Mouse (Mus musculus): ENCODE measurements around the gene Btn1a1. TPM values are rescaled to one million over a fixed set of nuclear protein-coding genes. Genes with fewer than 3 reads are reported as not detected.

Gene Btn1a1
- total and polyA plus RNA-seq, 2 experiments from 2014 or later = 0.24 to 0.89 TPM

GRCm38 (mm10) chr13:23427401-23427910, 38.2 kb downstream of the Btn1a1 start:
- no peak overlapping the region for H3K9ac ChIP-seq (replicated peaks; ENCODE audit: low read length)
- 63% methylated on average over 10 of the region's 10 CpGs for WGBS
- H3K4me2 ChIP-seq (ENCODE audit: low read depth, low read length) = no peak overlapping the region
- no peaks in the 10 kb centered on the region for H3K27me3 ChIP-seq (ENCODE audit: insufficient read depth, low read length)
- H3K4me3 ChIP-seq (ENCODE audit: low read length) = no peak overlapping the region
- DNase-seq (ENCODE audit: low spot score) = no peak
- no peak for ATAC-seq
- H3K27ac ChIP-seq = no peak overlapping the region
- H3K36me3 ChIP-seq (ENCODE audit: insufficient read depth, low read length) = no peaks in the 10 kb centered on the region
- peaks cover 5% of the 10 kb centered on the region for H3K4me1 ChIP-seq (ENCODE audit: insufficient read depth, low read length)
- no peaks in the 10 kb centered on the region for H3K9me3 ChIP-seq (ENCODE audit: low read length)
- no peak for TF ChIP-seq CTCF (IDR thresholded peaks at IDR 0.05; ENCODE audit: low read depth)

- peak; percentile 55 for DNase-seq (ENCODE audit: low spot score)
- H3K27ac ChIP-seq = no peak overlapping the region
- no peak for ATAC-seq
These were observed 38.8 kb downstream of the Btn1a1 start for GRCm38 (mm10) chr13:23426922-23427321.

GRCm38 (mm10) chr13:23426335-23426734, 39.4 kb downstream of the Btn1a1 start:
- Histone ChIP-seq H3K27ac (no peak overlapping the region), H3K27me3 (ENCODE audit: insufficient read depth, low read length) (no peaks in the 10 kb centered on the region), H3K4me2 (ENCODE audit: low read depth, low read length) (peak overlapping the region; percentile 75; the same call in 1 of the 2 replicates), H3K4me3 (ENCODE audit: low read length) (no peak overlapping the region), H3K9me3 (ENCODE audit: low read length) (no peaks in the 10 kb centered on the region), H3K36me3 (ENCODE audit: insufficient read depth, low read length) (peaks cover 9% of the 10 kb centered on the region), H3K4me1 (ENCODE audit: insufficient read depth, low read length) (peaks cover 7% of the 10 kb centered on the region), H3K9ac (replicated peaks; ENCODE audit: low read length) (no peak overlapping the region)
- no peak for ATAC-seq
- no peak for TF ChIP-seq CTCF (IDR thresholded peaks at IDR 0.05; ENCODE audit: low read depth)
- DNase-seq (ENCODE audit: low spot score) = peak; percentile 57
- 10% methylated on average over 8 of the region's 8 CpGs for WGBS

More at GRCm38 (mm10) chr13:23426922-23427321, 38.8 kb downstream of the Btn1a1 start:
- Histone ChIP-seq H3K4me1 (ENCODE audit: insufficient read depth, low read length) (peaks cover 7% of the 10 kb centered on the region), H3K36me3 (ENCODE audit: insufficient read depth, low read length) (peaks cover 3% of the 10 kb centered on the region), H3K9ac (replicated peaks; ENCODE audit: low read length) (no peak overlapping the region), H3K4me3 (ENCODE audit: low read length) (no peak overlapping the region), H3K27me3 (ENCODE audit: insufficient read depth, low read length) (no peaks in the 10 kb centered on the region), H3K9me3 (ENCODE audit: low read length) (no peaks in the 10 kb centered on the region), H3K4me2 (ENCODE audit: low read depth, low read length) (no peak overlapping the region)
- no peak for TF ChIP-seq CTCF (IDR thresholded peaks at IDR 0.05; ENCODE audit: low read depth)
- WGBS = 15% methylated on average over 14 of the region's 14 CpGs

- TF ChIP-seq CTCF (IDR thresholded peaks at IDR 0.05; ENCODE audit: low read depth) = no peak
- H3K4me2 ChIP-seq (ENCODE audit: low read depth, low read length) = peak overlapping the region; percentile 75
- H3K27ac ChIP-seq = no peak overlapping the region
- peak; percentile 78 for DNase-seq (ENCODE audit: low spot score)
- peaks cover 14% of the 10 kb centered on the region for H3K36me3 ChIP-seq (ENCODE audit: insufficient read depth, low read length)
- no peaks in the 10 kb centered on the region for H3K27me3 ChIP-seq (ENCODE audit: insufficient read depth, low read length)
- H3K9ac ChIP-seq (replicated peaks; ENCODE audit: low read length) = no peak overlapping the region
- H3K4me3 ChIP-seq (ENCODE audit: low read length) = peak overlapping the region; percentile 17; the same call in 1 of the 2 replicates
- H3K4me1 ChIP-seq (ENCODE audit: insufficient read depth, low read length) = peaks cover 7% of the 10 kb centered on the region
- ATAC-seq = no peak
- no peaks in the 10 kb centered on the region for H3K9me3 ChIP-seq (ENCODE audit: low read length)
- 4% methylated on average over 9 of the region's 9 CpGs for WGBS
These were observed 40.2 kb downstream of the Btn1a1 start for GRCm38 (mm10) chr13:23425505-23425904.

- 2% methylated on average over 25 of the region's 25 CpGs for WGBS
- H3K9ac ChIP-seq (replicated peaks; ENCODE audit: low read length) = no peak overlapping the region; the same call in 1 of the 2 replicates
These were observed 41.0 kb downstream of the Btn1a1 start for GRCm38 (mm10) chr13:23424494-23425325.

GRCm38 (mm10) chr13:23424052-23424380, 41.7 kb downstream of the Btn1a1 start:
- H3K27ac ChIP-seq = peak overlapping the region; percentile 52; the same call in 1 of the 2 replicates
- H3K9ac ChIP-seq (replicated peaks; ENCODE audit: low read length) = peak overlapping the region; percentile 76
- WGBS = under 1% methylated on average over 7 of the region's 7 CpGs
- peaks cover 7% of the 10 kb centered on the region for H3K4me1 ChIP-seq (ENCODE audit: insufficient read depth, low read length)
- peaks cover 19% of the 10 kb centered on the region for H3K36me3 ChIP-seq (ENCODE audit: insufficient read depth, low read length)
- H3K4me3 ChIP-seq (ENCODE audit: low read length) = peak overlapping the region; percentile 94
- ATAC-seq (no peak), DNase-seq (ENCODE audit: low spot score) (no peak)
- H3K4me2 ChIP-seq (ENCODE audit: low read depth, low read length) = peak overlapping the region; percentile 75
- H3K9me3 ChIP-seq (ENCODE audit: low read length) = no peaks in the 10 kb centered on the region
- no peaks in the 10 kb centered on the region for H3K27me3 ChIP-seq (ENCODE audit: insufficient read depth, low read length)
- no peak for TF ChIP-seq CTCF (IDR thresholded peaks at IDR 0.05; ENCODE audit: low read depth)

More at GRCm38 (mm10) chr13:23424494-23425325, 41.0 kb downstream of the Btn1a1 start:
- peaks cover 19% of the 10 kb centered on the region for H3K36me3 ChIP-seq (ENCODE audit: insufficient read depth, low read length)
- peak; percentile 78 for ATAC-seq
- H3K27ac ChIP-seq = no peak overlapping the region
- H3K27me3 ChIP-seq (ENCODE audit: insufficient read depth, low read length) = no peaks in the 10 kb centered on the region
- no peaks in the 10 kb centered on the region for H3K9me3 ChIP-seq (ENCODE audit: low read length)
- DNase-seq (ENCODE audit: low spot score) = peak; percentile 96
- H3K4me3 ChIP-seq (ENCODE audit: low read length) = peak overlapping the region; percentile 94
- peak; percentile 96 for TF ChIP-seq CTCF (IDR thresholded peaks at IDR 0.05; ENCODE audit: low read depth)
- peaks cover 7% of the 10 kb centered on the region for H3K4me1 ChIP-seq (ENCODE audit: insufficient read depth, low read length)
- H3K4me2 ChIP-seq (ENCODE audit: low read depth, low read length) = peak overlapping the region; percentile 75

Measured in hindbrain, postnatal 0 days (tissue).